8 mouse cellular contexts compared by ENCODE assay signal in the genomic region with DNA sequence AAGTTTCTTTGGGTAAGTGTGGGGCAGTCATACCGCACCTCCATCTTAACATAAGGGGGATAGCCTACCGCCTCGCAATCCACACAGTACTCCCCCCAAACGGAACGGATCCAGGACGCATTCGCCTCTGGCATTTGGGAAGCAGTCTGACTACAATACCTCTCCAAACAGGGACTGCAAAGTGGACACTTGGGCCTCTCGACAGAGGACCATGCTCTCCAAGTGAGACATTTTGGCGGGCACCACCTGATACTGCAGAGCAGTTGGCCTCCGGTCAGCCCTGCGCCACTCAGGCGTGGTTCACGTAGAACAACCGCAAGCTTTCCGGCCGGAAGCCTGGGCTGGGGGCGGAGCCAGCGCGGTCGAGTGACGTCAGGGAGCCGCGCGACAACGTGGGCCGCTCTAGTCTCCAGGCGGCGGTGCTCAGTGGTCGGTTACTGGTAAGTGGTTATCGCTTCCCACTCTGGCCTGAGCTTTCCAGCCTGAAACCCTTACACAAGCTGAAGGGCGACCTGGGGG. TPM values are rescaled to one million over a fixed set of nuclear protein-coding genes. Genes with fewer than 3 reads are reported as not detected.
DNase-seq lines count a peak whose midpoint lies in the region; ATAC-seq and TF ChIP-seq lines count a peak whose summit lies in the region.

A gene (minus strand): TSS at position 397 of the 519 bp plus-strand sequence.

- no peak for TF ChIP-seq EP300 in lung, postnatal 0 days (IDR thresholded peaks at IDR 0.05)

- peaks cover 9% of the 10 kb centered on the region for H3K4me1 ChIP-seq in hindbrain, embryonic 10.5 days (replicated peaks)
- H3K4me1 ChIP-seq in lung, postnatal 0 days (ENCODE audit: insufficient read depth, low read depth, low read length) = no peaks in the 10 kb centered on the region; the same call in 1 of the 2 replicates

- peak within 1 kb of the TSS; percentile 93 for H3K27ac ChIP-seq in hindbrain, embryonic 10.5 days
- H3K27ac ChIP-seq in lung, postnatal 0 days (ENCODE audit: low read length) = peak within 1 kb of the TSS; percentile 88

- ATAC-seq in lung, postnatal 0 days = peak; percentile 100

- no peaks in the 10 kb centered on the region for H3K27me3 ChIP-seq in hindbrain, embryonic 10.5 days (ENCODE audit: insufficient read depth, poor library complexity, severe bottlenecking)
- no peaks in the 10 kb centered on the region for H3K27me3 ChIP-seq in lung, postnatal 0 days (replicated peaks; ENCODE audit: insufficient read depth, low read length)

- H3K4me2 ChIP-seq in lung, postnatal 0 days (replicated peaks; ENCODE audit: low read depth, low read length) = peak within 1 kb of the TSS; percentile 82

- peaks cover 5% of the 10 kb centered on the region; the same call in 1 of the 2 replicates for H3K9me3 ChIP-seq in hindbrain, embryonic 10.5 days
- H3K9me3 ChIP-seq in lung, postnatal 0 days (ENCODE audit: low read length) = no peaks in the 10 kb centered on the region

- peak; percentile 26 for TF ChIP-seq CTCF in lung, postnatal 0 days (IDR thresholded peaks at IDR 0.05)

- WGBS in hindbrain, embryonic 10.5 days = under 1% methylated on average over 31 of the region's 31 CpGs
- WGBS in lung, postnatal 0 days = under 1% methylated on average over 31 of the region's 31 CpGs

- peak within 1 kb of the TSS; percentile 75 for H3K4me3 ChIP-seq in hindbrain, embryonic 10.5 days
- H3K4me3 ChIP-seq in lung, postnatal 0 days (ENCODE audit: low read depth, low read length) = peak within 1 kb of the TSS; percentile 75

- peak; percentile 89 for DNase-seq in MEL-GATA-1-ER (ENCODE audit: extremely low read depth, low read depth)
- DNase-seq in cerebellum, adult 8-10 months = peak; percentile 93
- DNase-seq in forelimb bud, embryonic 11.5 days (ENCODE audit: low read depth, low spot score) = peak; percentile 94
- DNase-seq in hindbrain, embryonic 10.5 days (ENCODE audit: low spot score) = peak; percentile 95
- DNase-seq in layer of hippocampus, adult 9-11 months = peak; percentile 91
- peak; percentile 96 for DNase-seq in lung, postnatal 0 days (ENCODE audit: low spot score)
- peak; percentile 89 for DNase-seq in ovary, postnatal 14 days (ENCODE audit: low spot score)
- peak; percentile 95 for DNase-seq in thymus, postnatal 14 days

- peak within 1 kb of the TSS; percentile 86 for H3K9ac ChIP-seq in lung, postnatal 0 days (replicated peaks; ENCODE audit: low read depth)

- H3K36me3 ChIP-seq in hindbrain, embryonic 10.5 days = peaks cover 24% of the 10 kb centered on the region
- H3K36me3 ChIP-seq in lung, postnatal 0 days (ENCODE audit: insufficient read depth, low read length) = peaks cover 8% of the 10 kb centered on the region

RNA-seq across cellular contexts. Expression of the gene that starts here (rescaled TPM):
- 41.1 and 52.5 TPM in 2 replicates for polyA plus RNA-seq in hindbrain, embryonic 10.5 days (2016; fragmentation: Nextera tagmentation; extraction: Ambion mirVana)
- polyA plus RNA-seq in lung, postnatal 0 days (2015; fragmentation: Nextera tagmentation; extraction: Ambion mirVana) = 22.6 and 25.0 TPM in 2 replicates

Comparison
In these comparisons a context has a peak if more than half of its experiments do, and no peak if none do; other contexts are left out.
1. Peak in every context shown above with its lines: DNase-seq, ATAC-seq, H3K4me3 ChIP-seq and H3K27ac ChIP-seq.